Mouse (Mus musculus): ENCODE data around the gene 1700025C18Rik.

The 1700025C18Rik gene

DNA sequence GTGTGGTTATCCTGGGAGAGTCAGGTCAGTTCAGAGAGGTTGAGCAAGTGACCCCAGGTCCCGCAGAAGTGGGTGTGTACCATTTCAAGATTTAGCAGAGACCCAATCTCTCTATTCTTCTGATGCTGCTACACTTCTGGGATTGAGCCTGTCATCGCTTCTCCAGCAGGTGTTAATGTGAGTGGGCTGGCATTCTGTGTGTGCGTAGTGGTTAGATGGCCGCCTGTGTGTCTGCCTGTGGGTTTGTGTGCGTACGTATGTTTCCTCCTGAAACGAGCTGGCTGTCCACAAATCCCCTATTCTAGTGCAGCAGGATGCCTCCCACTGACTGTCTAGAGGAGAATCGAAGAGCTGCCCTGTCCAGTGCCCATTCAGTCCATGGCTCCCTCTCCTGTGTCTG is 12.5 kb downstream of the 1700025C18Rik start:
- no peak for DNase-seq (ENCODE audit: low spot score in 2 of 2)

DNA sequence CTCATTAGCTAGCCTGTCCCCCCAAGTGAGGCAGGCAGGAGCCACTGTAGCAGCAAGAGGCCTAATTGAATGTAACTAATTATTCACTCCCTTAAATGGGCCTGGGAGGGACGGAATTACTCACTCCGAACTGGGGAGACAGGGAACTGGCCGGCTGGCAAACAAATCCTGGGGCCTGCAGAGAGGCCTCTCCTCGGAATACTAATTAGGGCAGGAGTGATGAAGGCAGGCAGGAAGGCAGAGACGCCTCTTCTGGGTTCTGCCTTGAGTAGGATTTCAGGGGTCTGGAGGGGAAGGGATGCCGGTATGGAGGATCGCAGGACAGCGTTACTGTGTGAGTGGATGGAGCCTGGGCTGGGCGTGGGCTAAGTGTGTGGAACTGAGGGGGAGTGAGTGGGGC is 13.5 kb downstream of the 1700025C18Rik start:
- DNase-seq (ENCODE audit: low spot score in 2 of 2) = no peak

GRCm38 (mm10) chr2:165074937-165075336 is 15.6 kb downstream of the 1700025C18Rik start:
- DNase-seq (ENCODE audit: low spot score in 2 of 2) = peak; percentile 62 to 63

DNA sequence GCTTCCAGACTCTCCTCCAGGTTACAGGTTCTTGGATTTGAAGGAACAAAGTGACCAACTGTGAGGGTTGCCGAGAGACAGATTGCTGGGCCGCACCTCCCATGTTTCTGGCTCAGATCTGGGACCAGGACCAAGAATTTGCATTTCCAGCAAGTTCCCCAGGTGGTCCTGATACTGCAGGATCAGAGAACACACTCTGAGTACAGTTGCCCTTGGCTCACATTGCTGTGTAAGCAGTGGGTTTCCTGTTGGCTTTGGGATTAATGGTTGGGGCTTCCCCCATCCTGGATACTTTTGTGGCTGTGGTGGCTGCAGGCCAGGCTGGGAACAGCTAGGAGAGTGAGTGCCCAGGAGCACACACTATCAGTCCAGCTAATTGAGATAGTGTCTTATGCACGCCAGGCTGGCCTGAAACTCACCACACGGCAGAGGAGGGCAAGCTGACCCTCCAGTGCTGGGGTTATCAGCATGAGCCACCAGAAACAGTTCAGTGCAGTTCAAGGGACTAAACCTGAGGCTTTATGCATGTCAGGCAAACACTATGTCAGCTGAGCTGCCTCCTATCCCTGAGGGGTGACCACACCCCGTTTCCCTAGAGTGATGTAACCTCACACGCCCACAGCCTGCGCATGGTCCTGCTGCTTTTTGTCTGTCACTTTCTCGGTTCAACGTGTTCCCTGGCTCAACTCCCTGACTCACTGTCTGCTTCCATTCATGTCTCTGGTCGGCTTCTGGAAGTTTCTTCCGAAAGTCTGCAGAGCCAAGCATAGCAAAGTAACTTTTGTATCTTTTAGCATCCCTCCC is 16.3 kb downstream of the 1700025C18Rik start:
- DNase-seq (ENCODE audit: low spot score in 2 of 2) = no peak

DNA sequence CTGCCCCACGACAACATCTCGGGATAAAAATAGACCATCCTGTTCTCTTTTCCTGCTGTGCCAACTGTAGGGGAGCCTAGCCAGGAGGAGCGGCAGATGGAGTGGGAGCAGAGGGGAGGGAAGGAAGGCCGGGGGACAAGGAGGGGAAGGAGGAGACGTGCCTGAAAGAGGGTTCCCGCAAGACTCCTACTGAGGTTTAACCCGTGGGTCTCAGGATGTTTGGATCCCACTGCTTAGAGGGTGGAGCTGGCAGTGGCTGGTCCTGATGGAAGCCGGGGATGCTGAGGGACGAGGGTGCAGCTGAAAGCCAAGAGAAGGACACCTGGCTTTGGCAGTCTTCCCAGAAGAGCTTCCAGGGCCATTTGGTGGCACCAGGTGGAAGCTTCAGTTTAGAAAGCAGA is 17.2 kb downstream of the 1700025C18Rik start:
- DNase-seq (ENCODE audit: low spot score in 2 of 2) = no peak

- peak in 1 of 2 experiments; percentile 36 for DNase-seq (ENCODE audit: low spot score in 2 of 2)
Observed at GRCm38 (mm10) chr2:165070096-165070816, 20.3 kb downstream of the 1700025C18Rik start.

GRCm38 (mm10) chr2:165068806-165069205 is 21.7 kb downstream of the 1700025C18Rik start:
- DNase-seq (ENCODE audit: low spot score in 2 of 2) = no peak

DNA sequence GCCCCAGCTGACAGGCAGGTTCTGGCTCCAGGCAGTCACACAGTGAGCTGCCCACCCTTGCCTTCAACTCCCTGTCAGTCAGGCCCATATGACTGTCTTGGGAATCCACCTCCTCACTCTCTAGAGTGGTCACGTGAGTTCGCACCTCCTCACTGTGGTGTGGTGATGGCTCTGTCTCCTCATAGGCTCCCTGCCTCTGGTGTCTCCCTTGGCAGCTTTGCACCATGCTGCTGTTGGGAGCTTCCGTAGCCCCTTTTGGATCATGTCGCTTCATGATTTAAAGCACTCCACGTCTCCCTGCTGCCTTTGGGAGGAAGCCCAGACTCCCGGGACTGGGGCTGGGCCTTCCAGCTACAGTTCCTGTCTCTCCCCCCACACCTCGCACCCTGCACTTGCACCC is 26.1 kb downstream of the 1700025C18Rik start:
- no peak for DNase-seq (ENCODE audit: low spot score in 2 of 2)

DNA sequence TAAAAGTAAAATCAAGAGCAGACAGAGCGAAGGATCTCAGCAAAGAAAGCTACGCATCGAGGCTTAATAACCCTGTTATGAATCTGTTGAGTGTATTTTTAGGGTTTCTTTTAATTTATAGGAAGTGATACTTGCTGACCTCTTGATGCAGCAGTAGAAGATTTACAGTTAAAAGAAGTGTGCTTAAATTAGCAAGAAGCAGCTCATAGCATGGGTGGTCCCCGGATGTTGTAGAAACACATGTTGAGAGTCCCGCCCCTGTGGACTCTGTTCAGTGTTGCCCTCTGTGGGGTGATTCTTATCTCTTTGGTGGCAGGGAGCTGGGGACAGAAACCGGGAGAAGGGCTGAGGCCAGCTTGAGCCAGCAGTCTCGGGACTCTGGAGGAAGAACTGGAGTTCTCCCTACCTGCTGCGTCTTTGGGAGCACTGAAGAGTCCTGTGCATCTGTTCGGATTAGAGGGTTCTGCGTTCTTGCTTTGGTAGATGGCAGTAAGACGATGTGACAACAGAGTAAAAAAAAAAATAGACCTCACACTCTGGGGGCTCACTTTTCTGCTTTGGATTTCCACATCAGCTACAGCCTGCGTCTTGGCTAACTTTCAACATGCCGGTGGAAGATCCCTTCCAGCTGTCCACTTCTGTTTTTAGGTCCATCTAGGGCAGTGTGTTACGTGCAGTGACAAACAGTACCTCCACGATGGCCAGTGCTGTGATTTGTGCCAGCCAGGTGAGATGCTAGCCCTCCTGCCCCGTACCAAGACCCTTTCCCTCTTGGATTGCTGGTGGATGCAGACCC is 28.7 kb downstream of the 1700025C18Rik start:
- DNase-seq (ENCODE audit: low spot score in 2 of 2) = peak; percentile 72 to 75

DNA sequence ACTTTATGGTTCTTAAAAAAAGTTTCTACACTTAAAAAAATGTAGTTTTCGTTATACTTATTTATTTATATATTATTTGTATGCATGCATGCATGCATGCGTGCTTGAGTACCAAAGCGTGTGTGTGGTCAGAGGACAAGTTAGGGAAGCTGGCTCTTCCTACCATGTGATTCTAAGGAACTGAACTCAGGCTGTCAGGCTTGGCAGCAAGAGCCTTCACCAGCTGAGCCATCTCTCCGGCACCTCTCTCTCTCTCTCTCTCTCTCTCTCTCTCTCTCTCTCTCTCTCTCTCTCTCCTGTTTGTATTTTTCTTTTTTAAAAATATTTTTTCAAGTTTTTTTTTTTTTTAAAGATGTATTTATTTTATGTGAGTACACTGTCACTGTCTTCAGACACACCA is 30.6 kb downstream of the 1700025C18Rik start:
- DNase-seq (ENCODE audit: low spot score in 2 of 2) = no peak

DNA sequence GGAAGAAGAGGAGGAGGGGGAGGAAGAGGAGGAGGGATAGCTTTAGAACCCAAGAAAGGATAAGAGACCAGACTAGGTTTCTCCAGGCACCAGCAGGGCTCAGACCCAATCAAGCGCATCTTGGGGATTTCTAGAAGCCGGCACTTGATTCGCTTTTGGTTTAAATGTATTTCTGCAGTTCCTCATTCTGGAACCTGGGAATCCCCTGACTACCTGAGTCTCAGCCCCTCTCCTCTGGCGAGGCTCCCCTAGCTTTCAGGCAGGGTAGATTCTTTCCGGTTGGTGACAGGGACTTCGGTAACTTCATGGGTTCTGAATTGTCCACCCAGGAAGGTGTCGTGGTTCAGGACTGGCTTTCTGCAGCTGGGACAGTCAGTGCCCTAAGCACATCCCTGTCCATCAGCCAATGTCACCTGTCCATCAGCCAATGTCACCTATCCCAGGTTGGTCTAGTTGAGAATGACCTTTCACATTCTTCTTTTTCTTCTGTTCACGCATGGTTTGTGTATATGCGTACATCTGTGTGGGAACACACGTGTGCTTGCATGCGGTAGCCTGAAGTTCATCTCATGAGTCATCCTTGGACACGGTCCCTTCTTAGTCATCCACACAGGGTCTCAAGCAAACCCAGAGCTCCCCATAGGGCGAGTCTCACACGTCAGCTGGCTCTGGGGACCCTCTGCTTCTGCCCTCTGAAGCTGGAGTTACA is 34.0 kb downstream of the 1700025C18Rik start:
- DNase-seq (ENCODE audit: low spot score in 2 of 2) = peak; percentile 80 to 82

DNA sequence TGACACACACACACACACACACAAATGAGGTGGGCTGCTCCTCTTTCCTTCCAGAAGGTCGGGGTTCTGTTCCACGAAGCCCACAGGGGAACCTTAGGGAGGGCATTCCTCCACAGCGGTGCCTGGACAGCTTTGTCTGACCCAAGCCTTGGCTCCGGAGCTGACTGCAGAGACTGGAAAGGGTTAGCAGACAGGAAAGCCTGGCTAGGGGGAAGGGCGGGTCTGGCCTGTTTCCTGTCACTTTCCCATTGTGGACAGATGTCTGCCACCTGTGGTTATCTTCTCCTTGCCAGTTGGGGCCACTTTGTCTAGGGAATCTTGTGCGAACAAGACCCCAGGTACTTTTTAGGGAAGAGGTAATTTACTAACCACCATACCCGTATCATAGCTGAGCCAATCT is 34.6 kb downstream of the 1700025C18Rik start:
- peak; percentile 33 to 36 for DNase-seq (ENCODE audit: low spot score in 2 of 2)

GRCm38 (mm10) chr2:165054888-165055852 is 35.4 kb downstream of the 1700025C18Rik start, which contains the start of gene Cd40:
TSS of gene Cd40 (plus strand) at chr2:165055627.
- peak; percentile 87 to 89 for DNase-seq (ENCODE audit: low spot score in 2 of 2)

DNA sequence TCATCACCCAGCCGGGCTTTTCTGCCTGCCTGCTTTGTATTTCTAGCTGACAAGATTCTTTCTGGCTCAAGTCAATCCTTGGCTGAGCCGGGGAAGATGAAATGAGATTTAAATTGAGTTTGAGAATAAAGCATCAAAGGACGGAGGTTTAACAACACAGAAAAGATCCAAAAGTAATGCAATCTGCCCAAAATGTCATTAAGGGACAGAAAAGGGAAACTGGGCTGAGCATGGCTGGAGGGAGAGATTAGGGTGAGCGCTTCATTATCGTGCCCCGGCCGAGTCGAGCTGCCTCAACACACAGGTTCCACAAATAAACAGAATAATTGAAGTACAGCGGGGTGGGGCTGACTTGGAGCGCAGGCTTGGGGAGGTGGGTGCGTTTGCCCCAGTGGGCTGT is 39.0 kb downstream of the 1700025C18Rik start:
- DNase-seq (ENCODE audit: low spot score in 2 of 2) = no peak

GRCm38 (mm10) chr2:165050826-165051548 is 39.6 kb downstream of the 1700025C18Rik start:
- DNase-seq (ENCODE audit: low spot score in 2 of 2) = no peak

DNA sequence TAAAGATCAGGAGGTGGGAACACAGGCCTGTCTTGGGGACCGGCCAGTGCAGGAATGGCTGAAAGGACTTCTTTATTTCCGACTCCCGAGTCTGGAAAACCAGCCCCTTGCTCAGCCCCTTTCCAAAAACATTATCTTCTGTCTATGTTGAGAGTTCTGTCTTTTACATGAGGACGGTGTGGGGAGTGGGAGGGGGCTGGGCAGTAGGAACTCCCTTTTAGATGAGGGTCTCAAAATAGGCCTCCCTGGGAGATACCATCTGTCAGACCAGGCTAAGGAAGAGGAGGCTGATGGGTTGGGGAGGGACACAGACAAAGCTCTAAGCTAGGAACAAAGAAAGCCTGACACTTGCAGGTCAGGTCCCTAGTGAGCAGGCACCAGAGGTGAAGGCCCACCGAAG is 41.5 kb downstream of the 1700025C18Rik start:
- DNase-seq (ENCODE audit: low spot score in 2 of 2) = no peak

DNA sequence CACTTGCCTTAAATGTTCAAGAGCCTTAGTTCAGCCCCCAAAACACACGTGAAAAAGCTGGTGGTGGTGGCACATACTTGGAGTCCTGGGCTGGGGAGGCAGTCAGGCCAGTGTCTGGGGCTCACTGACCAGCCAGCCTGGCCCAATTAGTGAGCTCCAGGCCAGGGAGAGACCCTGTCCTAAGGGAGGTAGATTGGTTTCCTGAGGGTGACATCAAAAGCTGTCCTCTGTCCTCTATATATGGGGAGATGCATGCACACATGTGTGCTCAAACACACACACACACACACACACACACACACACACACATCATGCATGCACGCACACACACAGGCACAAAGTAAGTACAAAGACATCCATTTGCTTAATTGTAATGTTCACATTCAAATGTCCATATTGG is 46.8 kb downstream of the 1700025C18Rik start:
- no peak for DNase-seq (ENCODE audit: low spot score in 2 of 2)

DNA sequence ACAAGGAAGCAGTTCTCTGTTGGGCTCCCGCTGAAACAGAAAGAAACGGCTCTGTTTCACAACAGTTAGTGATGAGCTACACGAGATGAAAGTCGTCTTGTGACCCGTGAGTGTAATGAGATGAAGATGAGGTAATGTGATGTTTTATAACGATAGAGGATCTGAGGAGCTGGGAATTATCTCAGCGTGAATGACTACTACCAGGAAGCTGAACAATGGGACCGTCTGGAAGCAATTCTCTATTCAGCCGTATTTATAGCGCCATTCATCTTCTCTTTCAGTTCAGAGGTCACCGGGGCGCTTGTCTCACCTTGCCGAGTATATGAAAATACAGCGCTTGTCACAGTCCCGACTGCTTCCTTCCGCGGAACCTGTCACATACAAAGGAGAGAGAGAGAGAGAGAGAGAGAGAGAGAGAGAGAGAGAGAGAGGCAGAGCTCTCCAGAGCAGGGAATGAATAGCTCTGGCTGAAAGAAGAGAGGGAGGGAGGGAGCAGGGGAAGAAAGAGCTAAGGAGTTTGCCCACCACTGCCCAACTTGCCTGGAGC is 47.4 kb downstream of the 1700025C18Rik start:
- DNase-seq (ENCODE audit: low spot score in 2 of 2) = no peak

GRCm38 (mm10) chr2:165042126-165042525 is 48.4 kb downstream of the 1700025C18Rik start:
- DNase-seq (ENCODE audit: low spot score in 2 of 2) = no peak
